19 mouse cellular contexts compared by ENCODE assay signal in the genomic region with DNA sequence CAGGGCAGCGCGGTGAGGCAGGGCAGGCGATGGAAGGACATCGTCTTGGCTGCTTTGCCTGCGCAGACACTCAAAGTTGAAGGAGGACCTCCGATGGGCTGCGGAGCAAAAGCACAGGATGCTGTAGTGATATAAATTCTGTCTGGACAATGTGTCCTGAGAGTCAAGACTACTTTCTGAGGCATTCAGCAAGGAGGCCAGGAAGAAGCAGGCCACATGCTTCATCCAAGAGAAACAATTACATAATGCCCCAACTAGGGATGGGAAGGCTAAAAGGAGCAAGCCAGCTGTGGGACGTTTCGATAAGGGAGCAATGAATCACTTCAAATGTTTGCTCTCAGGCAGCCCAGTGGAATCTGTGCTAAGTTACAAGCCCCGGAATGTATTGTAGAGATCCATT. TPM values are rescaled to one million over a fixed set of nuclear protein-coding genes. Genes with fewer than 3 reads are reported as not detected.
DNase-seq lines count a peak whose midpoint lies in the region; ATAC-seq lines count a peak whose summit lies in the region.
"Had no signal": no experiment of that assay in that cellular context is flagged by ENCODE, and none has a peak within 500 bp of the region (broad histone marks: within the 10 kb centered on the region; RNA-seq: fewer than 3 reads in every experiment).

No protein-coding gene starts in this region.

- H3K36me3 ChIP-seq in heart, embryonic 10.5 days = peaks cover 21% of the 10 kb centered on the region
- no peaks in the 10 kb centered on the region for H3K36me3 ChIP-seq in heart, embryonic 16.5 days (ENCODE audit: control insufficient read depth, insufficient read depth)
- H3K36me3 ChIP-seq: embryonic facial prominence, embryonic 10.5 days; limb, embryonic 12.5 days; liver, embryonic 15.5 days had no signal

- H3K9ac ChIP-seq in heart, embryonic 16.5 days (ENCODE audit: low read length) = no peak overlapping the region
- H3K9ac ChIP-seq: forebrain, postnatal 0 days; limb, embryonic 12.5 days; liver, embryonic 15.5 days had no signal

- no peak overlapping the region for H3K4me2 ChIP-seq in heart, embryonic 16.5 days (ENCODE audit: low read depth, low read length)
- H3K4me2 ChIP-seq: limb, embryonic 12.5 days; liver, embryonic 15.5 days had no signal

- DNase-seq in heart, adult 18-20 months = peak; percentile 58 to 81
- no peak for DNase-seq in heart, embryonic 10.5 days (ENCODE audit: low spot score)
- peak; percentile 12 to 13 for DNase-seq in urinary bladder, postnatal 36 days (ENCODE audit: low spot score in 2 of 2)
- no peak for DNase-seq in urinary bladder, adult 2 months (ENCODE audit: low spot score)
- no peak for DNase-seq in liver
- DNase-seq in embryo, embryonic 10 days (ENCODE audit: low spot score) = no peak
- DNase-seq: adrenal gland, postnatal 25 days; cerebellum, postnatal 10 days; forebrain, postnatal 0 days; kidney, adult 8-10 months; midbrain, embryonic 14.5 days; thymus, adult 18-20 months had no signal

- H3K9me3 ChIP-seq in heart, embryonic 10.5 days = no peaks in the 10 kb centered on the region
- no peaks in the 10 kb centered on the region for H3K9me3 ChIP-seq in heart, embryonic 16.5 days (replicated peaks; ENCODE audit: control insufficient read depth, low read length)
- H3K9me3 ChIP-seq: embryonic facial prominence, embryonic 10.5 days; limb, embryonic 12.5 days; liver, embryonic 15.5 days had no signal

- H3K4me1 ChIP-seq in heart, embryonic 10.5 days = peaks cover 4% of the 10 kb centered on the region; the same call in 1 of the 2 replicates
- peaks cover 12% of the 10 kb centered on the region for H3K4me1 ChIP-seq in heart, embryonic 16.5 days (ENCODE audit: control insufficient read depth, insufficient read depth, low read length)
- H3K4me1 ChIP-seq: embryonic facial prominence, embryonic 10.5 days; limb, embryonic 12.5 days; liver, embryonic 15.5 days had no signal

- WGBS in heart, embryonic 10.5 days = 78% methylated on average over 10 of the region's 10 CpGs
- 52% methylated on average over 10 of the region's 10 CpGs for WGBS in heart, embryonic 16.5 days

- ATAC-seq in heart, embryonic 16.5 days (replicated peaks; ENCODE audit: extremely low read depth, insufficient read depth, low FRiP score) = peak; percentile 77
- no peak for ATAC-seq in cerebellum, adult (ENCODE audit: insufficient number of reproducible peaks, low FRiP score, low TSS enrichment)
- ATAC-seq: forebrain, postnatal 0 days had no signal

- H3K27me3 ChIP-seq in heart, embryonic 10.5 days (ENCODE audit: insufficient read depth, poor library complexity, severe bottlenecking) = no peaks in the 10 kb centered on the region
- H3K27me3 ChIP-seq in heart, embryonic 16.5 days (ENCODE audit: control insufficient read depth, insufficient read depth, low read length) = no peaks in the 10 kb centered on the region
- H3K27me3 ChIP-seq: limb, embryonic 12.5 days; liver, embryonic 15.5 days had no signal

- H3K4me3 ChIP-seq in heart, embryonic 10.5 days = no peak overlapping the region
- no peak overlapping the region for H3K4me3 ChIP-seq in heart, embryonic 16.5 days (ENCODE audit: low read length)
- H3K4me3 ChIP-seq: embryonic facial prominence, embryonic 10.5 days; erythroblast, embryonic 14.5 days; left cerebral cortex, adult 2 months; limb, embryonic 12.5 days; liver, embryonic 15.5 days had no signal

- H3K27ac ChIP-seq in heart, embryonic 10.5 days = no peak overlapping the region
- peak overlapping the region; percentile 71 for H3K27ac ChIP-seq in heart, embryonic 16.5 days (ENCODE audit: low read length)
- H3K27ac ChIP-seq: embryonic facial prominence, embryonic 10.5 days; left cerebral cortex, adult 2 months; limb, embryonic 12.5 days; liver, embryonic 15.5 days had no signal

RNA-seq across cellular contexts. Expression of a gene that starts 36.4 kb away (rescaled TPM):
- 1 to 10 TPM in 1 of 2 experiments, under 1 TPM in 1; 0.57 to 1.6 TPM for total RNA-seq in heart, adult 18-20 months (2021)
- 0.30 and 0.34 TPM in 2 replicates for polyA plus RNA-seq in heart, embryonic 10.5 days (2016; fragmentation: Nextera tagmentation; extraction: Ambion mirVana)
- 0.77 and 0.81 TPM in 2 replicates for polyA plus RNA-seq in urinary bladder, adult 2 months (2012; rRNA removed)
- 0.75 and 1.5 TPM in 2 replicates for polyA plus RNA-seq in heart, embryonic 16.5 days (2015; fragmentation: Nextera tagmentation; extraction: Ambion mirVana)
- polyA plus RNA-seq: erythroblast, embryonic 14.5 days had no signal

RNA-seq across cellular contexts. Expression of a gene that starts 36.5 kb away (rescaled TPM):
- under 1 TPM in 1 of 2 experiments, not detected in 1; 0.36 TPM for total RNA-seq in heart, adult 18-20 months (2021)
- polyA plus RNA-seq in heart, embryonic 10.5 days (2016; fragmentation: Nextera tagmentation; extraction: Ambion mirVana) = 0.32 and 0.69 TPM in 2 replicates
- 0.38 and 0.91 TPM in 2 replicates for polyA plus RNA-seq in urinary bladder, adult 2 months (2012; rRNA removed)
- polyA plus RNA-seq in heart, embryonic 16.5 days (2015; fragmentation: Nextera tagmentation; extraction: Ambion mirVana) = 2.2 and 4.5 TPM in 2 replicates
- polyA plus RNA-seq: erythroblast, embryonic 14.5 days had no signal

Comparison
In these comparisons a context has a peak if more than half of its experiments do, and no peak if none do; other contexts are left out.
1. DNase-seq: peak in heart, adult 18-20 months (2 of 2) and urinary bladder, postnatal 36 days (2 of 2); none in heart, embryonic 10.5 days (single experiment), urinary bladder, adult 2 months (single experiment), liver (single experiment) and embryo, embryonic 10 days (single experiment).